Mouse (Mus musculus) ovary, adult 18-20 months (tissue): ENCODE data around the gene Fam163a.
"Not testable (repeated sequence)": the region's sequence is repeated elsewhere in the genome, so short reads cannot be mapped to it uniquely, and the experiment has no call there.

ENCODE experiments used
- DNase-seq: peaks from one replicate; pipeline ENCODE4 v3.0.0; 2022; ENCODE audit warnings: low spot score, mixed read lengths

The Fam163a gene

DNA sequence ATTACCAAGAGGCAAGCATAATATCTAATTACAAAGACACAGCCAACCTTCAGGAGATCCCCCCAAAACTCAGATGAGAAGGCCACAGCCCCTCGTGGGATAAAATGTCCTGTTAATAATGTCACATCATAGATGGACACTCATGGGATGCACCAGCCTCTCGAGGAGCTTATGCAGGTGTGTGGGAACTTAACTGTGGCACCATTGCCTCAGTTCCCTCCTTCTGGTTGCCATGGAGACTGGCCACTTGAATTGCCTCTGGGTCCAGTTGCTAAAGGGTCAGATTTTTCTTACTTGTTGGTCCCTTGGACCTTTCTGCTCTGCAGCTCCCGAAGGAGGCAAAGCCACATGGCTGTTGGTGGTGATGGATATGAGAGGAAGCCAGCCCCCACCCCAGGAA is 127.2 kb downstream of the Fam163a start:
- DNase-seq = no peak

DNA sequence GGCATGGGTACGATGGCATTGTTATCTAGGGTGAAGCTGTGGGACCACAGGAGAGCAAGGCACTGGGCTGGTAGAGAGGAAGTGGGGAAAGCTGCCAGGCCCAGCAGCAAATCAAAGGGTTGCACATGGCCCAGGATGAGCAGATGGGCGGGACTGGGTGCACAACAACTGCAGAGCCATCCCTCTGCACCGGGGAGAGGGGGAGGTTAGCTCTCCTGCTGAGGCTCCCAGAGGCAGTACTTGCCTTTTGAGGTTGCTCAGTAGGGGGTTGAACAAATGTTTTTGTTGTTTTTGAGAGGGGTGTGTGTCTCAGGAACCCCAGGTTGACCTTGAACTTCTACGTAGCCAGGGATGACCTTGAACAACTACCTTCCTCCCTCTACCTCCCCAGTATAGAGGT is 128.4 kb downstream of the Fam163a start:
- DNase-seq = no peak

DNA sequence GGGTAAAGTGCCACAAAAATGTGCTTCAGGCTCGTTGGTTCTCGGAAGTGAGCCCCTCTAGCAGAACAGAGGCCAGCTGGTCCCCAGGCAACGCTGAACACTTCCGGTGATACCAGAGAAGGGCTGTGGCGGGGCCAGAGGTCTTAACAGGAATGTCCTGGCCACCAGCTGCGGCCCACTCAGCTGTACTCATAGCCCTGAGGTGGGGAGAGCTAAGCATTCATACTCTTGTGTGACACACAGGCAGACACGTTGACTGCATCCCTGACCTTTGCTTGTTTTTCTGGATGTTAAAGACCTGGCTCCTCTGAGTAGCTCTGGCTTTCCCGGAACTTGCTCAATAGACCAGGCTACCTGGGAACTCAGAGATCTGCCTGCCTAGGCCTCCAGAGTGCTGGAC is 130.3 kb downstream of the Fam163a start:
- no peak for DNase-seq

DNA sequence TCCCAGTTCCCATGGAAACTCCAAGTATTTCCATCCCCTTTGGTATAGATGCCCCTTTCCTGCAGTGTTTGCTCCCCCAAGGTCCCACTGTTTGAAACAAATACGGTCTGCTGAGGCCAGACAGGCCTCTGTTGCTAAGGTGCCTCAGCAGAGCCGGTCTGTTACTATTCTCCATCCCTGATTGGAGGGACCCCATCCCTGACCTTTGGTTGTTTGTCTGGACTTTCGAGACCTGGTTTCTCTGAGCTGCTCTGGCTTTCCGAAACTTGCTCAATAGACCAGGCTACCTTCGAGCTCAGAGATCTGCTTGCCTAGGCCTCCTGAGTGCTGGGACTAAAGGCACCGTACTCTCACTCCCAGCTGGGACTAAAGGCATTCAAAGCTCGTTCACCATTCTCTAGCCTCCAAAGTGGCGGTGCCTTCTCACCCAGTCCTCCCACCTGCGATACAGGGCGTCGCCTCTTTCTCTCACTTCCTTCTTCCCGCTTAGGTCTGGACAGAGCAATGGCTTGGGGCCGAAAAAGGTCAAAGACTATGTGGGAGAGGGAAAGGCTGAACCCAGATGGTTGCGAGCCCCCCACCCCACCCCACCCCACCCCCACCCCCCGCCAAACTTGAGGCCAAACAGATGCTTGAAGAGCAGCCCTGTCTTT is 131.5 kb downstream of the Fam163a start:
- no peak for DNase-seq

DNA sequence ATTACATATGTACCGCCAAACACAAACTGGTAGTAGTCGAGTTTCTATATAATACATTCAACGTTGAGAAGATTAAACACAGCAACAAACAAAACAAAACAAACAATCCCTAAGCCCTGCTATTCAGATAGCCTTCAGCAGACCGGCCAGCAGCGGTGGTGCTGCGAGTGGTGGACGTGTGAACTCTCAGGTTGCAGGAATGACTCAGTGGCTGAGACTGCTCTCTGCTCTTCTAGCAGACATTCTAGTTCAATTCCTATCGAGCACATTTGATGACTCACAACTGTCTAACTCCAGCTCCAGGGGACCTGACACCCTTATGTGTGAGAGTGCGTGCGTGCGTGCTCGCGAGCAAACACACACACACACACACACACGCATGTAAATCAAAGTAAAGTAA is 134.7 kb downstream of the Fam163a start:
- DNase-seq = no peak

DNA sequence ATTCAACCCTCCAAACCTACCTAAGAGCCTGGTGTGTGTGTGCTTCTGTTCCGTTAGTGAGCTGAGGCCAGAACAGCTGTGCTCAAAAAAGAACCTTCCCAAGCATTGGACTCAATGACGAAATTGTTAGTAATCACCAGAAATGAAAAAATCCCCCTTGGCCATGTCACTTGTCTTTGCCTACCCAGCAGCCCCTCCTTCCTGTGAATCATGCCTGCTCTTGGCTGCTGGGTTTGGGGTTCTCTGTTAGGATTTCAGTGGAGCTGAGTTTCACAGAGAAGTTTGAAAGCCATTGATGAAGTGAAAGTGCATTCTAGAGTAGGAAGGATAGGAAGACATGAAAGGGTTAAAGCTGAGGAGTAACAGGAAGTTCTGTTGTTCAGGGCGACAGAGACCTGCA is 138.7 kb downstream of the Fam163a start:
- DNase-seq = no peak

DNA sequence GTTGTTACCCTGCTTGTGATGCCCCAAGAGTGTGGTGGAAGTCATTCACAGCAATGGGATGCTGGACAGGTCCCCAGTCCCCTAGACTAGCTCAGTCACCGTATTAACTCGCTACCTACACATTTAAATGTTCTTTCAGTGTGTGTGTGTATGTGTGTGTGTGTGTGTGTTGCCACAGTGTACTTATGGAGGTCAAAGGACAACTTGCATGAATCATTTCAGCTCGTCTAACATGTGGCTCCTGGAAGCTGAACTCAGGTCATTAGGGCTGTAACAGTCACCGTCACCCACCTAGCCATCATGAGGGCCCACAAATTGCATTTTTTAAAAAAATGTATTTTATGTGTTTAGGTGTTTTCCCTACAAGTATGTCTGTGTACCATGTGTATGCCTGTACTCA is 142.6 kb downstream of the Fam163a start:
- no peak for DNase-seq

DNA sequence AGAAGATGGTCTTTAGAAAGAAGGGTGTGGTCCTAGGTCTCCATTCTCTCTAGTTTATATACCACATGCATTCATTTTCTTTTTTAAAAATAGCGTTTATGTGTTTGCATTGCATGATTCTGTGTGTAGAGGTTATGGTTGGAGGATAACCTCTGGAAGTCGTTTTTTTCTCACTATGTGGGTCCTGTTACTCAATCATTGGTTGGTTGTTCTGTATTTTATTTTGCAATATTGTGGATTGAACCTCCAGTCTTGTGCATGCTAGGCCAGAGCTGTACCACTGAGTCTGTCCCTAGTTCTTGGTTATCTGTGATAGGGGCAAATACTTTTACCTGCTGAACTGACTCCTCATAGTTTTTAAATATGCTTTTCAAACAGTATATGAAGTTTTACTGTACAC is 146.6 kb downstream of the Fam163a start:
- DNase-seq = no peak

DNA sequence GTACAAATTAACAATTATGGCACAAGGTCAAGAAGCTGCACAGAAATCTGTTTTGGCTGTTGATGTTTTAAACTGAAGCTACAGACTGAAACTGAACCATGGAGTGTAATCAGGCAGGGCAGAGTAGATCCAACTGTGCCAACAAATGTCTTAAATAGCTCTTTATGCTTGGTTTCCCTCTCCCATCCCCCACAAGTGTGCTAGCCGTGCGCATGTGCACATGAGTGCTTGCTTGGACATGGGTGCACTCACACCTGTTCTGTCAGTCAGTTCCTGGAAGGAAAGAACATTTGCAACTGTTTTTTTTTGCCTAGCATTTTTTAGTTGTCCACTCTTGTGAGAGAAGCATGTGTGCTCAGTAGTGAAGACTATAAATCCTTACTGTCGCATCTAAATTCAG is 158.1 kb downstream of the Fam163a start:
- no peak for DNase-seq

DNA sequence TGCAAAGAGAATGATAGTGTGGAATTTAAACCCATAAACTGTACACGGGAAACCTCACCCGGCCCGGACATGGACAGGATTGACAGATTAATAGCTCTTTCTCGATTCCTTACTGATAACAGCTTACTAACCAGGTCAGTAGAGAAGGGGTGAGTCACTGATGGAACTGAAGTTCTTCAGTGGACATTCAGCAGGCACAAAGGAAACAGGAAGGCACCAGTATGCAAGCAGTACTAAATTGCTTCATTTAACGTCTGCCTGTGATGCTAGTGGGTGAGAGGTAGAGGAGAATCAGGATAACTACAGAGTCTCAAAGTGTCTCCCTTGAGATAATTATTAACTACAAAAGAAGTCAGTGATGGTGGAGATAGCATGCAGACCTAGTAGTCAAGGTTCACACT is 160.6 kb downstream of the Fam163a start:
- no peak for DNase-seq

DNA sequence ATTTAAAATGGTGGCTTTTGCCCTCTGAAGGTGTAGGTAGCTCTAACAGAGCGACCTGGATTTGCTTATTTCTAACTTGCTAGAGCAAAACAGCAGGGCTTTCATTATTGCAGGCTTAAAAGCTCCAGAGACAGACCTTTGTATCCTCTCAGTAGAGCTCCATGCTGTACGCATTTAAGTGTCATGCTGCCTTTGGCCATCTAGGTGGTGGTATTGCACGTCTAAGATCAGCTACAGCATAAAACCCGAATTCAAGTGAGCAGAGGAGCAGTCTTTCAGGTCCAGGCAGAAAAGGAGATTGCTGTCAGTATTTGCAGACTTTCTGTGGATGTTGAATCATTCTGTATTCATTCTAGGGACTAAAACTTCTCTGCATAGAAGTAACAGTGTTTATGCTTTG is 161.8 kb downstream of the Fam163a start:
- peak; percentile 13 for DNase-seq

DNA sequence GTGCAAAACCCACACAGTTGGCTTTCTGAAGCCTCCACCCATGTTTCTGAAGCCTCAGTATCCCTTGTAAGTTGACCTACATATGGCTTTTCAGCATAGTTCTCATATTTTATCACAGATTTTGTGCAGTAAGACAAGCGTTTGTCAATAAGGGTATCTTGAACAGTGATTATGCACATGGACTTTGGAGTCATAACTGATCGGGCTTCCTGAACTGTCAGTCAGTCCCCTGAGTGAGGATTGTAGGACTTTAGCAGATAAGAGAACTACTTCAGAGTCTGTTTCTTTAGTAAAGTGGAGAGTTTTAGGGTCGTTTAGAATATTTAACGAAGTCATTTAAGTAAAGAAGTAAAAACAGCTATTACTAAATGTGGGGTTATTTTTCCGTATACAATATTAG is 162.3 kb downstream of the Fam163a start:
- DNase-seq = no peak

DNA sequence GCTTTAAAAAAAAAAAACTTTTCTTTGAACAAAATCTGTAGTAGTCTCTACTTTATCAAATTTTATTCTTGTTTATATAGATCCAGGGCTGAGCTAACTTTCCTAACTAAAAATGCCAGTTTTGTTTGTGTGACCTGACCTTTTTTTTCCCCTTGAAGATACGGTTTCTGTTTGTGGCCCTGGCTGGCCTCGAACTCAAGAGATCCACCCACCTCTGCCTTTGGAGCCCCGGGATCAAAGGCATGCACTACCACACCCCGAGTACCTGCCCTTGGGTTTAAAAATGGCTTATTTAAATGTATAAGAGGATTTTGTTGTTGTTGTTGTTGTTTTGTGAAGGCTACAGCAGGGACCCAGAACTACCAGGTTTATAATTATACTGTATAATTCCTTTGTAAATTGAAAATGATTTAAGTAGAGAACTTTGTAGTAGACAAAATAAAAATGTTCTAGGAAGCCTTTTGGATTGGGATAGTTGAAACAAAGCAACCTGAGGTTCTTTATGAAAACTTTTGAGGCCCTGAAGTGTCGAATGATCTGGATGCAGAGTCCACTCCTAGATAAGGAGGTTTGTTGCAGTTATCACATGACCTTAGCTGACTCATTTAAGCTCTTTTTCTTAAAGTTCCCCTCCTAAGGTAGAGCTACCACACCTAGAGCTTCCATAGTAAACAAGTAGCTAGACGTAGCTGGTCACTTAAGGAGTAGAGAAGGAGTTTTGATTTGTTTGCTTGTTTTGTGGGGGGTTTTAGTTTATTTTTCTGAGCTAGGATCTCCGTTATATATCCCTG is 163.2 kb downstream of the Fam163a start:
- DNase-seq = no peak

DNA sequence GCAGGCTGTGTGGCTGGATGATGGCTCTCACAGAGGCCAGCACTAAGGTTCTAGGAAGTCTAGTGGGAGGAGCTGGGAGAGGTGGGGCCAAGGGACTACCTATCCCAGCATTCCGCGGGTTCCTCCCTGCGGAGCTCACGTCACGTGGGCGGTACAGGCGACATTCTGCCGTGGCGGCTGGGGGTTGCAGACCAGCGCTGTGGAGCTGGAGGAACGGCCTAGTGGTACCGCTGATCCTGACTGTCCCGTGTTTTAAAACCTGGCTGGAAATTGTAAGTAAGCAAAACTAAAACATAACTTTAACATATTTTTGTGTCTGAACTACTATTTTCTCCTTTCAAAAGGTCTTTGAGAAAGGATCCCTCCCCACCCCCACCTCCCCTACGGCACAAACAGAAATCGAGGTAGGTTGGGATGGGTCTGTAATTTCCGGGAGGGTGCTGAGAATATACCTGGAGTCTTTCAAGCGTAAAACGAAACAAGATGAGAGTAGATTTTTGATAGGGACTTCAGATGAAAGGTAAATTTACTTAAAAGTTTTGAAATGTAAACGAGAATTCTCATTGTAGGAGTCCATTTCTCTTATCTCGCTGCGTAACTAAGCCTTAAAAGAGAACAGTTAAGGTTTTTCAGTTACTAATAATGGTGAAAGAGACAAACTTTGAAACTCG is 164.0 kb downstream of the Fam163a start:
- peak; percentile 87 for DNase-seq

DNA sequence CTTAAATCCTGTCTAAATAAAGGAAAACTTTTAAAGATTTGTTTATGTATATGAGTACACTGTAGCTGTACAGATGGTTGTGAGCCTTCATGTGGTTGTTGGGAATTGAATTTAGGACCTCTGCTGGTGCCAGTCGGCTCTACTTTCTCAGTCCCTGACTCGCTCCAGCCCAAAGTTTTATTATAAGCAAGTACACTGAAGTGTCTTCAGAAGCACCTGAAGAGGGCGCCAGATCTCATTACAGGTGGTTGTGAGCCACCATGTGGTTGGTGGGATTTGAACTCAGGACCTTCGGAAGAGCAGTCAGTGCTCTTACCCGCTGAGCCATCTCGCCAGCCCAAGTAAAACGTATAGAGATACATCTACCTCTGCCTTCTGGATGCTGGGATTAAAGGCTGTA is 164.8 kb downstream of the Fam163a start:
- not testable (repeated sequence) for DNase-seq

DNA sequence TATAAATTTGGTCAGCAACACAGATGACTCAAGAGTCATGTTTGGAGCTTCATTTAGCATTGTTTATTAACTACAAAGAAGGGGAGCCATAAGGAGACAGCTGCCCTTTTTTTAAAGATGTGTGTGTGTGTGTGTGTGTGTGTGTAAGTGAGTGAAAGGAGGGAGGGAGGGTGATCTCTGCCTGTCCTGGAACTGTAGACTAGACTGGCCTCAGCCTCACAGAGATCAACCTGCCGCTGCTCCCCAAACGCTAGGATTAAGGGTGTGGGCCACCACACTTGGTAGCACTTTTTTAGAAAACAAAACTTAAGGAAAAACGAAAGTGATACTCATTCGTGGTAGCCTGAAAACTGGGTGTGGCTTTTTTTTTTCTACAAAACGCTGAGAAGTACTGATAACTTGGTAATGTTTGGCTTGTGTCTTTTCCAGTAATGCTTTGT is 167.7 kb downstream of the Fam163a start:
- no peak for DNase-seq

DNA sequence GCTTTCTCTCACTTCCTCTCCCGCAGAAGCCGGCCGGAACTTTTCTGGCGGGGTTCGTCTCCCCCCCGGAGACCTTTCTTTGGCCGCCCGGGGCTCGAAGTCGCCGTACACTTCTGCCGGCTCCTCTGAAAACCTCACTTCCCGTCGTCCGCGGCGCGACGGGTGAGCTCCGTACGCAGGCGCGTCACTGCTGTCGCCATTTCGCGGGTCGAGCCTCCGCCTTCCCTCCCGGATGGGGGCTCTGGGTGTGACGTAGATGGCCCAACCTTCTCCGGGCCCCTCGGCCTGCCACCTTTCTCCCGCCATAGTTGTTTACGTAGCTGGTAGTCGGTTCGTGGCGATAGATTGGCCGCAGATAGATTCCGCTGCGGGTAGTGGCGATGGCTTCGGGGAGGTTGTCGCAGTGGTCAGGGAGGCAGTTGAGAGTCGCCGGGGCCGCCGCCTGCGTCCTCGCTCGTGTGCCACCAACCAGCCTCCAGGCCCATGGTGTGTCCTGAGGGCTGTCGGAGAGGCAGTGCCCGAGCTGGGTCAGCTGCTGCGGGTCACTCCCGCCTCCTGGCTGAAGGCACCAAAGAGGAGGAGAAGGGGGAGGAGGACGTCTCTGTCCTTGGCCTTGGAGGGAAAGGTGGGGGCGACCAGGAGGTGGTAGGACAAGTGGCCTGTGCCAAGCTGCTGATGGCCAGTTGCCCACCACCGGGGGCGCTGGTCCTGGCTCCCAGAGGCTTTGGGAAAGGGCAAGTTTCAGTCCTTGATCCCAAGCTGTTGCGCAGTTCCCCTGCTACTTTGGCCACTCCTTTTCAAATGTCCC is 168.7 kb downstream of the Fam163a start, which contains the start of gene Tor1aip1:
Gene Tor1aip1, minus strand, starts transcription at position 551 of the 808 bp plus-strand sequence.
- DNase-seq = peak; percentile 99

DNA sequence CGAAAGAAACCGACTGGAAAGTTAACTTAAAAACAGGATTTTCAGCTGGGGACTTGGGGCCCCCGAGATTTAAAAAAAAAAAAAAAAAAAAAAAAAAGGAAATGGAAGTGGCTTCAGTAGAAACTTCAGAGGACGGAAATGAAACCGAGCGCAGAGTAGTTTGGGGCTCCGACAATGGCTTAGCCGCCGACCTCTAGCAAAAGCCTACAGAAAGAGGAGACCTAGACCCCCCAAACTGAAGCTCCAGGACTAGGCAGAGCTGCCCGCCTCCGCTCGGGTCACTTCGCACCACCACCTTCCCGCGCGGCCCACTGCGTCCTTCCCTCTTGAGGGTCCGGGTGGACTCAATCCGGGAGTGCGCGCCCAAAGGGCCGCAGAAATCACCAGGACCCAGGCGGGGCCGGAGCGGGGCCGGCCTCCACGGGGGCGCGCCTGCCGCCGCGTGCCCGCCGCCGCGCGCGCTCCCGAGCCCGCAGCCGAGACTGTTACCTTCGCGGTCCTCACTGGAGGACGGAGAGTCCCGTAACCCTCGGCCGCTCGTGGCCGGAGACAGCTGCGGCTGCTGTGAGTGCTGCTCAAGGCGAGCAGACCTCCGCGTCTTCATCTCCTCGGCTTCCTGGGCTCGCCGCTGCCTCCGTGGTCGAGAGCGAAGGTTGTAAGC is 169.4 kb downstream of the Fam163a start, which contains the start of gene Tor1aip2:
Gene Tor1aip2, plus strand, starts transcription at position 135 of the 661 bp plus-strand sequence.
- DNase-seq = no peak

DNA sequence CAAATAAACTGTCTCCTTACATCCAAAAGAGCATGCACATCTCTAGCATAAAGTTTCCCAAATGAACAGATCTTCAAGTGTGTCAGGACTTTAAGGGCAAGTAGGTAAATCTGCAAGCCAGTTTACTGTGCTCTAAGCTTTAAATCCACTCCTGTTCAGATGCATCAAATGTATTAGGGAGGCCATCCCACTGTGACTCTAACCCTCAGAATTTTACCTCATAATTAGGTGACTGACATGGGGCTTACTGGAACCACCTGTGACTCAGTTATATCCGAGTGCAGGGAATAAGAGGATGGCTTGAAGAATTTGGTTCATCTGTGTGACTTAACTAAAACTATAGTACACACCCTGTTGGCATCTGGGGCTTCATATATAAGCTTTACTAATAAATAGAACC is 170.2 kb downstream of the Fam163a start:
- DNase-seq = no peak

DNA sequence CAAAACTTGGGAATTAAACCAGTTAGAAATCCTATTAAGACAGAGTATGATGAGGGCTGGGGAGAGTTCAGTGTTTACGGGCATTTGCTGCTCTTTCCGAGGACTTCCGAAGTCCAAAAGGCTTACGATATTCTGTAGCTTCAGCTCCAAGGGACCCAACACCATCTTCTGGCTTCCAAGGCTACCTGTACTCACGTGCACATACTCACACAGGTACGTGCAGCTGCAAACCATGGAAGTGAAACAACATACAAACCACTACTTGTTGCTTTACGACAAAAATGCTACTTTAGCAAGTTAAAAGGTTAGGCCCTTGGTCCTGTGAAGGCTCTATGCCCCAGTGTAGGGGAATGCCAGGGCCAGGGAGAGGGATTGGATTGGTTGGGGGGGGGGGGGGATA is 170.9 kb downstream of the Fam163a start:
- DNase-seq = no peak

DNA sequence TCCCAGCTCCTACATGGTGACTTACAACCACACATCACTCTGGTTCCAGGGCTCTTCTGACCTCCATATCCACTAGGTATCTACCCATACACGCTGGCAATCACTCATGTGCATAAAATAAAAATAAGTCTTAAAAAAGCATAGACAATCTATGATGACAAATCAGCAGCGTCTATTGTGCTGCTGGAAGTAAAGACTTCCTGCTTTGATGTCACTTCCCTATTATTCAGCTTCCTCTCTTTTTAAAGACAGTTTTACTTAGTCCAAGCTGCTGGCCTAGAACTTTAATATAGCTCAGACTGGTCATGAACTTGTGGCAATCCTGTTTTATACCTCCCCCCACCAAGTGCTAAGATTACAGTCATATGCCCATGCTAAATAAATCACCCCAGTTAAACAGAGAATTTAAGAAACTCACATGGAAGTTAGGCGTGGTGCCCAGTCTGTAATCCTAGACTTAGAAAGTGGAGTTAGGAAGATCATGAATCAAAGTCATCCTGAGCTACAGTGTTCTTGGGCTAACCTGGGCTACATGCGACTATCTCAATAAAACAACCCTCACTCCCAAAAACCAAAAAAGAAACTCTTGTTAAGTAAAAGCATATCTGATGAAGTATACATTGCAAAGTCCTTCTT is 176.4 kb downstream of the Fam163a start:
- DNase-seq = no peak
